Mouse (Mus musculus): ENCODE measurements around the gene Abcg4. TPM values are rescaled to one million over a fixed set of nuclear protein-coding genes. Genes with fewer than 3 reads are reported as not detected.
A peak's percentile ranks its signal among the peaks of the same experiment; 100 is the strongest.

The Abcg4 gene
- polyA plus RNA-seq, 1 experiment from 2014 or later = 11.1 TPM

GRCm38 (mm10) chr9:44269077-44269476, 19.3 kb downstream of the Abcg4 start:
- 69% methylated on average over 3 of the region's 3 CpGs for WGBS (ENCODE audit: insufficient replicate concordance)
- H3K4me3 ChIP-seq (replicated peaks) = no peak overlapping the region
- no peak for ATAC-seq (ENCODE audit: low read depth)
- no peak overlapping the region for H3K9ac ChIP-seq
- peaks cover 4% of the 10 kb centered on the region; the same call in 1 of the 2 replicates for H3K9me3 ChIP-seq (replicated peaks)
- H3K4me2 ChIP-seq = no peak overlapping the region
- H3K4me1 ChIP-seq (replicated peaks) = peaks cover 25% of the 10 kb centered on the region
- H3K36me3 ChIP-seq = peaks cover 11% of the 10 kb centered on the region
- H3K27ac ChIP-seq = no peak overlapping the region; the same call in 1 of the 2 replicates
- no peaks in the 10 kb centered on the region; the same call in 1 of the 2 replicates for H3K27me3 ChIP-seq
- no peak for DNase-seq

- peak within 1 kb of the TSS; percentile 89 for H3K9ac ChIP-seq
- ATAC-seq (ENCODE audit: low read depth) (peak; percentile 67), DNase-seq (no peak)
- WGBS (ENCODE audit: insufficient replicate concordance) = 17% methylated on average over 6 of the region's 6 CpGs
- peak within 1 kb of the TSS; percentile 88 for H3K27ac ChIP-seq
- peaks cover 4% of the 10 kb centered on the region; the same call in 1 of the 2 replicates for H3K9me3 ChIP-seq (replicated peaks)
- H3K36me3 ChIP-seq = peaks cover 4% of the 10 kb centered on the region
- H3K4me3 ChIP-seq (replicated peaks) = peak within 1 kb of the TSS; percentile 70
- no peaks in the 10 kb centered on the region; the same call in 1 of the 2 replicates for H3K27me3 ChIP-seq
- peaks cover 25% of the 10 kb centered on the region for H3K4me1 ChIP-seq (replicated peaks)
- peak within 1 kb of the TSS; percentile 95 for H3K4me2 ChIP-seq
These were observed 20.0 kb downstream of the Abcg4 start, which contains the start of gene Nlrx1 for GRCm38 (mm10) chr9:44268432-44268831. TSS of gene Nlrx1 (minus strand) at chr9:44268599.

GRCm38 (mm10) chr9:44268027-44268360, 20.4 kb downstream of the Abcg4 start:
- Histone ChIP-seq H3K9me3 (replicated peaks) (peaks cover 4% of the 10 kb centered on the region; the same call in 1 of the 2 replicates), H3K4me3 (replicated peaks) (peak overlapping the region; percentile 70), H3K9ac (peak overlapping the region; percentile 89), H3K4me1 (replicated peaks) (peaks cover 25% of the 10 kb centered on the region), H3K27ac (peak overlapping the region; percentile 88), H3K27me3 (no peaks in the 10 kb centered on the region; the same call in 1 of the 2 replicates), H3K4me2 (peak overlapping the region; percentile 95), H3K36me3 (peaks cover under 1% of the 10 kb centered on the region; the same call in 1 of the 2 replicates)
- peak; percentile 86 for ATAC-seq (ENCODE audit: low read depth)
- WGBS (ENCODE audit: insufficient replicate concordance) = 3% methylated on average over 28 of the region's 28 CpGs
- peak; percentile 67 for DNase-seq

- Histone ChIP-seq H3K36me3 (no peaks in the 10 kb centered on the region), H3K9me3 (replicated peaks) (peaks cover 4% of the 10 kb centered on the region; the same call in 1 of the 2 replicates), H3K4me3 (replicated peaks) (peak overlapping the region; percentile 70), H3K4me1 (replicated peaks) (peaks cover 25% of the 10 kb centered on the region), H3K27me3 (no peaks in the 10 kb centered on the region; the same call in 1 of the 2 replicates), H3K4me2 (peak overlapping the region; percentile 95), H3K9ac (peak overlapping the region; percentile 89), H3K27ac (peak overlapping the region; percentile 88)
- WGBS (ENCODE audit: insufficient replicate concordance) = 13% methylated on average over 23 of the region's 23 CpGs
- no peak for DNase-seq
- ATAC-seq (ENCODE audit: low read depth) = no peak
These were observed 20.9 kb downstream of the Abcg4 start for GRCm38 (mm10) chr9:44267319-44268026.

GRCm38 (mm10) chr9:44266478-44267226, 21.8 kb downstream of the Abcg4 start:
- Histone ChIP-seq H3K4me3 (replicated peaks) (0 out of 2 replicates have a peak overlapping the region, but pooled peaks have one; percentile 70), H3K4me1 (replicated peaks) (peaks cover 25% of the 10 kb centered on the region), H3K27me3 (no peaks in the 10 kb centered on the region; the same call in 1 of the 2 replicates), H3K9ac (peak overlapping the region; percentile 89; the same call in 1 of the 2 replicates), H3K9me3 (replicated peaks) (peaks cover 4% of the 10 kb centered on the region; the same call in 1 of the 2 replicates), H3K4me2 (peak overlapping the region; percentile 95), H3K27ac (no peak overlapping the region), H3K36me3 (no peaks in the 10 kb centered on the region; the same call in 1 of the 2 replicates)
- ATAC-seq (ENCODE audit: low read depth) (no peak), DNase-seq (no peak)
- 71% methylated on average over 8 of the region's 8 CpGs for WGBS (ENCODE audit: insufficient replicate concordance)

GRCm38 (mm10) chr9:44261388-44261787, 27.0 kb downstream of the Abcg4 start:
- H3K9me3 ChIP-seq (replicated peaks) = no peaks in the 10 kb centered on the region
- no peak overlapping the region for H3K4me2 ChIP-seq
- DNase-seq = no peak
- H3K9ac ChIP-seq = no peak overlapping the region
- no peaks in the 10 kb centered on the region for H3K4me1 ChIP-seq (replicated peaks)
- no peak overlapping the region for H3K4me3 ChIP-seq (replicated peaks)
- WGBS (ENCODE audit: insufficient replicate concordance) = 75% methylated on average over 14 of the region's 14 CpGs
- H3K27me3 ChIP-seq = no peaks in the 10 kb centered on the region; the same call in 1 of the 2 replicates
- no peak overlapping the region for H3K27ac ChIP-seq
- no peak for ATAC-seq (ENCODE audit: low read depth)
- H3K36me3 ChIP-seq = no peaks in the 10 kb centered on the region; the same call in 1 of the 2 replicates

- peak overlapping the region; percentile 60; the same call in 1 of the 2 replicates for H3K27ac ChIP-seq
- H3K36me3 ChIP-seq = no peaks in the 10 kb centered on the region; the same call in 1 of the 2 replicates
- no peak overlapping the region for H3K9ac ChIP-seq
- 0 out of 2 replicates have a peak, but pooled peaks cover 2% of the 10 kb centered on the region for H3K4me1 ChIP-seq (replicated peaks)
- no peak overlapping the region for H3K4me3 ChIP-seq (replicated peaks)
- whole genome bisulfite sequencing (ENCODE audit: insufficient replicate concordance) = 51% methylated on average over 10 of the region's 10 CpGs
- no peak for DNase-seq
- H3K9me3 ChIP-seq (replicated peaks) = no peaks in the 10 kb centered on the region
- no peak for ATAC-seq (ENCODE audit: low read depth)
- no peaks in the 10 kb centered on the region for H3K27me3 ChIP-seq
- H3K4me2 ChIP-seq = no peak overlapping the region
These were observed 29.4 kb downstream of the Abcg4 start for GRCm38 (mm10) chr9:44259014-44259413.

- Histone ChIP-seq H3K4me3 (replicated peaks) (no peak overlapping the region), H3K9me3 (replicated peaks) (no peaks in the 10 kb centered on the region), H3K4me1 (replicated peaks) (0 out of 2 replicates have a peak, but pooled peaks cover 2% of the 10 kb centered on the region), H3K27me3 (no peaks in the 10 kb centered on the region), H3K36me3 (no peaks in the 10 kb centered on the region), H3K27ac (no peak overlapping the region), H3K9ac (no peak overlapping the region), H3K4me2 (no peak overlapping the region)
- DNase-seq (no peak), ATAC-seq (ENCODE audit: low read depth) (no peak)
- WGBS (ENCODE audit: insufficient replicate concordance) = 76% methylated on average over 8 of the region's 8 CpGs
These were observed 32.2 kb downstream of the Abcg4 start for GRCm38 (mm10) chr9:44256213-44256612.

GRCm38 (mm10) chr9:44255136-44255521, 33.3 kb downstream of the Abcg4 start:
- H3K36me3 ChIP-seq = no peaks in the 10 kb centered on the region
- no peak overlapping the region for H3K27ac ChIP-seq
- DNase-seq = no peak

GRCm38 (mm10) chr9:44254508-44255135, 33.8 kb downstream of the Abcg4 start:
- no peaks in the 10 kb centered on the region for H3K9me3 ChIP-seq (replicated peaks)
- no peak for ATAC-seq (ENCODE audit: low read depth)
- H3K36me3 ChIP-seq = no peaks in the 10 kb centered on the region
- WGBS (ENCODE audit: insufficient replicate concordance) = 47% methylated on average over 5 of the region's 5 CpGs
- H3K9ac ChIP-seq = no peak overlapping the region
- peaks cover 14% of the 10 kb centered on the region for H3K4me1 ChIP-seq (replicated peaks)
- no peaks in the 10 kb centered on the region for H3K27me3 ChIP-seq
- DNase-seq = no peak
- no peak overlapping the region for H3K4me3 ChIP-seq (replicated peaks)
- no peak overlapping the region for H3K4me2 ChIP-seq
- no peak overlapping the region for H3K27ac ChIP-seq

More at GRCm38 (mm10) chr9:44255136-44255521, 33.3 kb downstream of the Abcg4 start:
- Histone ChIP-seq H3K9ac (no peak overlapping the region), H3K4me3 (replicated peaks) (no peak overlapping the region), H3K27me3 (no peaks in the 10 kb centered on the region), H3K4me2 (no peak overlapping the region), H3K9me3 (replicated peaks) (no peaks in the 10 kb centered on the region), H3K4me1 (replicated peaks) (peaks cover 9% of the 10 kb centered on the region)
- WGBS (ENCODE audit: insufficient replicate concordance) = 74% methylated on average over 6 of the region's 6 CpGs
- ATAC-seq (ENCODE audit: low read depth) = no peak

- WGBS (ENCODE audit: insufficient replicate concordance) = 80% methylated on average over 6 of the region's 6 CpGs
- no peak for ATAC-seq (ENCODE audit: low read depth)
- H3K27me3 ChIP-seq = peaks cover 4% of the 10 kb centered on the region; the same call in 1 of the 2 replicates
These were observed 35.0 kb downstream of the Abcg4 start for GRCm38 (mm10) chr9:44253441-44253840.

More at GRCm38 (mm10) chr9:44253441-44253840, 35.0 kb downstream of the Abcg4 start:
- Histone ChIP-seq H3K4me1 (replicated peaks) (peaks cover 21% of the 10 kb centered on the region), H3K27ac (no peak overlapping the region), H3K9me3 (replicated peaks) (no peaks in the 10 kb centered on the region), H3K36me3 (no peaks in the 10 kb centered on the region), H3K9ac (no peak overlapping the region), H3K4me3 (replicated peaks) (no peak overlapping the region), H3K4me2 (no peak overlapping the region)
- no peak for DNase-seq

All from liver, embryonic 13.5 days (tissue).